8 mouse cellular contexts compared by ENCODE assay signal in the genomic region with DNA sequence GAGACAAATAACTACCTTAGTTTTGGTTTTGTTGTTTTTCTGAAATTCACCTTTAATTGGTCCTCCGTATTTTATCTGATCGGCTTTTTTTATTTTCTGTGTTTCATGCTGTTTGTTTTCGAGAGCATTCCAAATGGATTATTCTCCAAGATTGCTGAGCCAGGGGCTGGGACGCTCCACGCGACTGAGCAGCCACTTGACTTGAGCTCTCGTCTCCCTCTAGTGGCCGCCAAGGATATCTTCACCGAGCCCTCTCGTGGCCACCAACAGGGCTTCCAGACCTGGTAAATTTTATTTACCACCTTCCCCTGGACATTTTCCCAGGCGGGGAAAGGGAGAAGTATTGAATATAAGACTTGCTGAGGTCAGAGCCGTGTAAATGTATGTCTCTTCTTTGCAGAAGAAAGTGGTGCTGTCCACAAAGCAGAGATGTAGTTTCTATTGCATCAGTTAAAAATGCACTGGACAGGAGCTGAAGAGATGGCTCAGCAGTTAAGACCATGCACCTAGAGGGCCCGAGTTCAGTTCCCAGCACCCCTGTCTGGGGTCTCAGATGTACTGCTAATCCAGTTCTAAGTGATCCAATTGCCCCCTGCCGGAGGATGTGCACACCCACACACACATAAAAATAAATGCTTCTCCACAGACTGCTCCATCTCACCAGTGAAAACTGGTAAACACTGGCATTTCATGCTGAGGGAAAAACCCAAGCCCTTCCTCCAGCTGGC.
A peak's percentile ranks its signal among the peaks of the same experiment; 100 is the strongest.
DNase-seq lines count a peak whose midpoint lies in the region; ATAC-seq and TF ChIP-seq lines count a peak whose summit lies in the region.

No protein-coding gene starts in this region.

- no peaks in the 10 kb centered on the region for H3K27me3 ChIP-seq in C2C12 (ENCODE audit: control insufficient read depth, insufficient read depth, insufficient read length)
- H3K27me3 ChIP-seq in embryonic facial prominence, embryonic 11.5 days (ENCODE audit: control insufficient read depth, insufficient read depth, low read length) = no peaks in the 10 kb centered on the region
- 0 out of 2 replicates have a peak, but pooled peaks cover 4% of the 10 kb centered on the region for H3K27me3 ChIP-seq in limb, embryonic 13.5 days
- no peaks in the 10 kb centered on the region for H3K27me3 ChIP-seq in midbrain, embryonic 15.5 days (replicated peaks)
- H3K27me3 ChIP-seq in stomach, embryonic 14.5 days (ENCODE audit: control insufficient read depth, insufficient read depth, low read length) = no peaks in the 10 kb centered on the region

- no peak overlapping the region for H3K9ac ChIP-seq in embryonic facial prominence, embryonic 11.5 days (replicated peaks; ENCODE audit: low read length)
- peak overlapping the region; percentile 37; the same call in 1 of the 2 replicates for H3K9ac ChIP-seq in limb, embryonic 13.5 days
- H3K9ac ChIP-seq in midbrain, embryonic 15.5 days = peak overlapping the region; percentile 13; the same call in 1 of the 2 replicates
- no peak overlapping the region for H3K9ac ChIP-seq in stomach, embryonic 14.5 days (replicated peaks; ENCODE audit: low read depth, low read length)

- no peak overlapping the region for H3ac ChIP-seq in C2C12 (ENCODE audit: control insufficient read depth, insufficient read length, low read depth)

- TF ChIP-seq CTCF in C2C12 (IDR thresholded peaks at IDR 0.05; ENCODE audit: control insufficient read depth, insufficient read depth, insufficient read length) = peak; percentile 78

- peak; percentile 86 for ATAC-seq in embryonic facial prominence, embryonic 11.5 days (replicated peaks; ENCODE audit: insufficient number of reproducible peaks, low FRiP score, low TSS enrichment, low read depth)
- peak; percentile 83; the same call in 1 of the 2 replicates for ATAC-seq in limb, embryonic 13.5 days (ENCODE audit: low FRiP score, low read depth)
- peak; percentile 91 for ATAC-seq in midbrain, embryonic 15.5 days (replicated peaks)
- peak; percentile 74; the same call in 1 of the 2 replicates for ATAC-seq in stomach, embryonic 14.5 days (ENCODE audit: insufficient number of reproducible peaks, insufficient read depth, low FRiP score, low read depth)

- no peaks in the 10 kb centered on the region for H3K36me3 ChIP-seq in C2C12 (ENCODE audit: control insufficient read depth, insufficient read depth)
- H3K36me3 ChIP-seq in embryonic facial prominence, embryonic 11.5 days (replicated peaks; ENCODE audit: control insufficient read depth, insufficient read depth, low read depth, low read length) = no peaks in the 10 kb centered on the region
- H3K36me3 ChIP-seq in limb, embryonic 13.5 days = no peaks in the 10 kb centered on the region
- no peaks in the 10 kb centered on the region for H3K36me3 ChIP-seq in midbrain, embryonic 15.5 days (replicated peaks)
- H3K36me3 ChIP-seq in stomach, embryonic 14.5 days (ENCODE audit: control insufficient read depth, insufficient read depth, low read length) = no peaks in the 10 kb centered on the region

- peak; percentile 84 for DNase-seq in adrenal gland, postnatal 14 days
- peak; percentile 89 for DNase-seq in embryonic facial prominence, embryonic 11.5 days (ENCODE audit: low spot score)
- DNase-seq in heart, adult 8-10 months (ENCODE audit: low spot score) = peak; percentile 49
- peak; percentile 55 to 60 for DNase-seq in kidney, adult 8-10 months

- no peaks in the 10 kb centered on the region for H3K4me1 ChIP-seq in embryonic facial prominence, embryonic 11.5 days (ENCODE audit: control insufficient read depth, insufficient read depth, low read length)
- H3K4me1 ChIP-seq in limb, embryonic 13.5 days = 0 out of 2 replicates have a peak, but pooled peaks cover 3% of the 10 kb centered on the region
- H3K4me1 ChIP-seq in midbrain, embryonic 15.5 days = no peaks in the 10 kb centered on the region
- no peaks in the 10 kb centered on the region for H3K4me1 ChIP-seq in stomach, embryonic 14.5 days (ENCODE audit: control insufficient read depth, insufficient read depth, low read length)

- WGBS in embryonic facial prominence, embryonic 11.5 days = 13% methylated on average over 14 of the region's 14 CpGs
- WGBS in limb, embryonic 13.5 days = 11% methylated on average over 14 of the region's 14 CpGs
- 13% methylated on average over 14 of the region's 14 CpGs for WGBS in midbrain, embryonic 15.5 days
- 11% methylated on average over 14 of the region's 14 CpGs for WGBS in stomach, embryonic 14.5 days

- peak overlapping the region; percentile 24 for H3K4me2 ChIP-seq in embryonic facial prominence, embryonic 11.5 days (ENCODE audit: low read depth, low read length)
- H3K4me2 ChIP-seq in limb, embryonic 13.5 days (replicated peaks) = peak overlapping the region; percentile 61
- H3K4me2 ChIP-seq in midbrain, embryonic 15.5 days = peak overlapping the region; percentile 52
- H3K4me2 ChIP-seq in stomach, embryonic 14.5 days (replicated peaks; ENCODE audit: low read depth, low read length) = peak overlapping the region; percentile 45

- no peaks in the 10 kb centered on the region for H3K79me2 ChIP-seq in C2C12 (ENCODE audit: control insufficient read depth, insufficient read depth)

- H3K4me3 ChIP-seq in C2C12 (ENCODE audit: insufficient read depth, poor library complexity, severe bottlenecking) = no peak overlapping the region
- no peak overlapping the region for H3K4me3 ChIP-seq in embryonic facial prominence, embryonic 11.5 days (ENCODE audit: low read depth, low read length)
- H3K4me3 ChIP-seq in limb, embryonic 13.5 days = peak overlapping the region; percentile 32
- H3K4me3 ChIP-seq in midbrain, embryonic 15.5 days = peak overlapping the region; percentile 30
- H3K4me3 ChIP-seq in stomach, embryonic 14.5 days (ENCODE audit: low read depth, low read length) = peak overlapping the region; percentile 18

- no peaks in the 10 kb centered on the region for H3K9me3 ChIP-seq in embryonic facial prominence, embryonic 11.5 days (replicated peaks; ENCODE audit: control insufficient read depth, low read length)
- no peaks in the 10 kb centered on the region for H3K9me3 ChIP-seq in limb, embryonic 13.5 days
- H3K9me3 ChIP-seq in midbrain, embryonic 15.5 days = no peaks in the 10 kb centered on the region
- H3K9me3 ChIP-seq in stomach, embryonic 14.5 days (ENCODE audit: control insufficient read depth, low read depth, low read length) = no peaks in the 10 kb centered on the region

- H3K79me3 ChIP-seq in C2C12 (ENCODE audit: low read depth) = no peaks in the 10 kb centered on the region

- no peak overlapping the region for H3K27ac ChIP-seq in embryonic facial prominence, embryonic 11.5 days (replicated peaks; ENCODE audit: low read depth, low read length)
- H3K27ac ChIP-seq in limb, embryonic 13.5 days = no peak overlapping the region
- H3K27ac ChIP-seq in midbrain, embryonic 15.5 days = no peak overlapping the region
- H3K27ac ChIP-seq in stomach, embryonic 14.5 days (ENCODE audit: low read length) = no peak overlapping the region

TF ChIP-seq in C2C12, 6 proteins besides CTCF, POLR2A, EP300 and RAD21:
- TF ChIP-seq CEBPB (IDR thresholded peaks at IDR 0.05; ENCODE audit: low read depth) (no peak), USF1 (IDR thresholded peaks at IDR 0.05; ENCODE audit: low read depth) (no peak), MYOD1 (IDR thresholded peaks at IDR 0.05; ENCODE audit: control insufficient read depth, insufficient read length, low read depth) (no peak), MYOG (IDR thresholded peaks at IDR 0.05; ENCODE audit: control insufficient read depth, extremely low read depth, insufficient read length) (no peak), MAX (IDR thresholded peaks at IDR 0.05) (no peak), FOSL1 (IDR thresholded peaks at IDR 0.05; ENCODE audit: insufficient read depth, low read length, poor library complexity, severe bottlenecking) (no peak)

Comparison
In these comparisons a context has a peak if more than half of its experiments do, and no peak if none do; other contexts are left out.
1. H3K4me3 ChIP-seq: peak in limb, embryonic 13.5 days (single experiment), midbrain, embryonic 15.5 days (single experiment) and stomach, embryonic 14.5 days (single experiment); none in C2C12 (single experiment) and embryonic facial prominence, embryonic 11.5 days (single experiment).
2. H3K9ac ChIP-seq: peak in limb, embryonic 13.5 days (single experiment) and midbrain, embryonic 15.5 days (single experiment); none in embryonic facial prominence, embryonic 11.5 days (single experiment) and stomach, embryonic 14.5 days (single experiment).
3. Peak in every context shown above with its lines, with median percentiles within 50 percentile points of each other: DNase-seq, ATAC-seq and H3K4me2 ChIP-seq.